Mouse (Mus musculus) ES-E14 (cell line): ENCODE results near the gene Rpl15.

ENCODE experiments used
- CHD2 ChIP-seq: IDR thresholded peaks from 2 replicates; pipeline ENCODE4 v1.6.1; 2014; ENCODE audit warnings: mild to moderate bottlenecking, low read depth, low read length, inconsistent platforms
- HCFC1 ChIP-seq: IDR thresholded peaks from 2 replicates; pipeline ENCODE4 v1.6.1; 2012; ENCODE audit warnings: low read length, inconsistent platforms, borderline replicate concordance; ENCODE audit not compliant: insufficient read depth
- MAFK ChIP-seq: IDR thresholded peaks from 2 replicates; pipeline ENCODE4 v1.6.1; 2014; ENCODE audit warnings: mild to moderate bottlenecking, low read depth, low read length, inconsistent platforms; ENCODE audit not compliant: insufficient read depth
- ZC3H11A ChIP-seq: IDR thresholded peaks from 2 replicates; pipeline ENCODE4 v1.6.1; 2012; ENCODE audit warnings: low read depth, mild to moderate bottlenecking, inconsistent platforms, low read length, borderline replicate concordance
- ZNF384 ChIP-seq: IDR thresholded peaks from 2 replicates; pipeline ENCODE4 v1.6.1; 2012; ENCODE audit warnings: low read depth, low read length, inconsistent platforms

GRCm38 (mm10) chr14:18284581-18284980 is 13.4 kb upstream of the Rpl15 start:
- no peak for TF ChIP-seq ZC3H11A
- no peak for TF ChIP-seq MAFK
- no peak for TF ChIP-seq HCFC1
- TF ChIP-seq ZNF384 = no peak
- TF ChIP-seq CHD2 = no peak
